Mouse (Mus musculus) CD8-positive naive resting alpha-beta T cell, adult 2 months (primary cell): ENCODE data around the gene Ccr9.
"Not testable (repeated sequence)": the region's sequence is repeated elsewhere in the genome, so short reads cannot be mapped to it uniquely, and the experiment has no call there.

Experiments
- DNase-seq, 2 experiments: peaks; one replicate each; pipeline ENCODE4 v3.0.0; 2022; ENCODE audit warnings: low read depth in 2 of 2, low spot score in 2 of 2

The Ccr9 gene

GRCm38 (mm10) chr9:123678327-123679105 lies at the start of gene Ccr9, which contains the start of gene Slc6a20a:
TSS of gene Ccr9 (plus strand) at chr9:123678439.
TSS of gene Slc6a20a (minus strand) at chr9:123678885.
- DNase-seq, result peak in 1 of 2 experiments; percentile 9

DNA sequence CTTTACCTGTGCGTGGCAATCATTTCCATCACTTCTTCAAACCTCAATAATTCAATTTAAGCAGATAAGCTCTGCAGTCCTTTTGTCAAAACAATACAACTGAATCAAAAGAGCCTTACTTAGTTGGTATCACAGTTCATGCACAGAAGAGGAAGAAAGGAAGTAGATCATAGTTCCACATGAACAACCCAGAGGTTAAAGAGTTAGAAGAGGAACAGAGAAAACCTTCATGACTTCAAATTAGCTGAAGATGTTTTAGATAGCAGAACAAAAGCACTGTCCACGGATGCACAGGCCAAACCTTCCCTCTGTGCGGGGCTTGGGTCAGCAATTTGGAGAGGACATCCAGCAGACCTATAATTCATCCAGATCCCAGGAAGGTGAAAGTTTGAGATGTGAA lies 46.6 kb upstream of the Ccr9 start:
- DNase-seq, result no peak

- DNase-seq, result no peak
Observed at GRCm38 (mm10) chr9:123632281-123632680, 46.0 kb upstream of the Ccr9 start, which contains the start of gene Slc6a20b. TSS of gene Slc6a20b (minus strand) at chr9:123632565.

DNA sequence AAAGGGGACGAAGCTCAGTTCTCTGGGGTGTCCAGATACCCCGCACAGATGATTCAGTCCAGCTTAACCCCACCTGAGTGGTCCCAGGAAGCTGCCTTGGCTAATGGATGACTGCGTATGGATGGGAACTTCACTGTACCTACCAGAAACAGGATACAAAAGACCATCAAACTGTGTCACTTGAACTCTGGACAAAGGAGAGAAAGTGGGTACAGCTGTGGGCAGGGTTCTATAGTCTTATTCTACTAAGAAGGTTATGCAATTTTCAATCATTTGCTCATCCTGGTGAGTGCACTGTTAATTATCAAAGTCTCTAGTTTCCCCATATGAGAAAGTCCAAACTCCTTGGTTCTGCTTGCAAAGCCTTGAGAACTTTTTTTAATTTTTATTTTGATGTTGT lies 45.2 kb upstream of the Ccr9 start:
- DNase-seq, result no peak

DNA sequence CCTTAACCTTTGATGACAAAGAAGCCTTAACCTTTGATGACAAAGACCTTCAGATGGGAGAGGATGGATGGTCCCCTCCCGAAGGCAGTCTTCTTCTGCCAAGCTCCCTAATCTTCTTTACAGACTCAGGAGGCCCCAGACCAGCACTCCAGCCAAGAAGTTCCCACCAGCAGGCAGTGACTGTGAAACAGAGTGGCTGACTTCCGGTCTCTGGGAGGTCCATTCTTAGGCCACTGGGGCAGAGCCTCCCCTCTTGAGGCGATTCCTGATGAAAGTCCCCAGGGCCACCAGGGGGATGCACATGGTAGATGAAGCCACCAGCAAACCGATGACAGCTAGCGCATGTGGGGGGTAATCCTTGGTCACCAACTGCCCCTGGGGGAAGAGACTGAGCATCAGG lies 41.5 kb upstream of the Ccr9 start:
- DNase-seq, result no peak

DNA sequence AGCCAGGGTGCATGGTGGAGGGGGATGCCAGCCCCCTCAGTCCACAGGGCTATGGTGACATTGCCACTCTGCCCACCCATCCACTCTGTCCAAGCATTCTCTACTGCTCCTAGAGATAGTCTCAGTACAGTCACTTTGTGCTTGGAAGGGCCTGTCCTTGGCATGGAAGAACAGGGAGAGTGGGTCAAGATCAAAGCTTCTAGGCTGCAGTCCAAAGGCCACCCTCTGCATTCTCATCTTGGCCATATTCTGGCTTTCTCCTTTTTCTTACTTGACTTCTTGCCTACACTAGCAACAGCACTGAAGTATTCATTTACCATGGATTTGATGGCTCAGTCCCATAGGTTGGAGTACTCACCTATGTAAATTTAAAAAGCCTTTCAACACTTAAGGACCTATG lies 40.0 kb upstream of the Ccr9 start:
- no peak for DNase-seq

DNA sequence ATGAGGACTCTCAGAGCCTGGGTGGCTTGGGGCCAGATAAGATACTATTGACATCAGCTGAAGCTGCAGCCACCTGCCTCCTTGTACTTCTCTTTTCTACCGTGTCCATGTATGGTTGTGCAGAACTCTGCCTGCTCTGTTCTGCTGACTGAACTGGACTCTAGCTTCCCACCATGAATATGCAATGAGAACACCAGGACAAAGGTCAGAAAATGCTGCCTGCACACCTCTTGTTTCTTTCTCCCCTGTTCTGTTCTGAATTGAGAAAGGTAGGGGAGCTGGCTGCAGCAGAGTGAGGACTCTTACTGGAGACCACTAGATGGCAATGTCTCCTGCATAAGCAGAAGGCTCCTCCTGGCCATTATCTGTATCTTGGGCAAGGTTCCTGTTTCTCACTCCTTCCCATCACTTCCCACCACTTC lies 39.6 kb upstream of the Ccr9 start:
- DNase-seq, result no peak

- DNase-seq, result no peak
Observed at GRCm38 (mm10) chr9:123640106-123640505, 38.1 kb upstream of the Ccr9 start.

GRCm38 (mm10) chr9:123649785-123650511 lies 28.3 kb upstream of the Ccr9 start:
- no peak for DNase-seq

- DNase-seq, result no peak
Observed at GRCm38 (mm10) chr9:123651369-123651768, 26.9 kb upstream of the Ccr9 start.

GRCm38 (mm10) chr9:123657457-123657856 lies 20.8 kb upstream of the Ccr9 start:
- no peak for DNase-seq

DNA sequence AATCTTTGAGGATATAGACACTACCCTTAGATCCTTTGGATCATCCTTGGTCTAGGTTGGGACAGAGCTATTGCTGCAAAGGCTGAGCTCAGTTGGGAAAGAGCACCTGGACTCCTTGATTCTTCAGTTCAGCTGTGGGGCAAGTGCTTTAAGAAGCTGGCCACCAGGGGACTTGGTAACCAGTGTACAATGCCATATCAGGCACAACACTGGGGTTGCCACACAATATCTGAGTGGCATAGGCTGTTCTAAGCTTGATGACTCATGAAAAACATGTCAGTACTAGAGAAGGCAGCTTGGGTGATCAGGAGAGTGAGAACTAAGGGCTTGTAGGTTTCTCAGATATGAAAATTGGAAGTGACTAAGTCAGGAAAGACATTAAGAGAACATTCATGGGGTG lies 19.3 kb upstream of the Ccr9 start:
- DNase-seq, result no peak

GRCm38 (mm10) chr9:123659986-123660676 lies 18.1 kb upstream of the Ccr9 start:
- DNase-seq, result not testable (repeated sequence)

GRCm38 (mm10) chr9:123665645-123666044 lies 12.6 kb upstream of the Ccr9 start:
- peak; percentile 32 to 61 for DNase-seq

- no peak for DNase-seq
Observed at GRCm38 (mm10) chr9:123679198-123679597, 959 bp downstream of the Ccr9 start.

DNA sequence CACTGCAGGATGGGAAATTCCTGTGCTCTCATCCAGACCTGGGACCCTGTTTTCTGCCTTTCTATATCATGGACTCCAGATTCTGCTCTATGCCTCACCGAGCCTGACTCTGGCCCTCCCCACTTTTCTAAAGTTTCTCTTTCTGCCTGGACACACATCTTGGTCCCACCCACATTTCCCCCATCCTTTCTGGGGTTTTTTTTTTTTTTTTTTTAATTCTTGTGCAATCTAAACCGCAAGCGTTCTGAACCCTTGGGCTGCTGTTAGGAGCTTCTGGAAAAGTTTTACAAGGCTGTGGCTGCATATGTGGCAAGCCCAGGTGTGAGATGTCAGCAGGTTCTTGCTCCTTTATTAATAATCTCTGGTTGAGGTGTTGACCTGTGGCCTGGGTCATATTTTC lies 5.5 kb downstream of the Ccr9 start:
- DNase-seq, result no peak

GRCm38 (mm10) chr9:123686206-123686605 lies 8.0 kb downstream of the Ccr9 start:
- no peak for DNase-seq

DNA sequence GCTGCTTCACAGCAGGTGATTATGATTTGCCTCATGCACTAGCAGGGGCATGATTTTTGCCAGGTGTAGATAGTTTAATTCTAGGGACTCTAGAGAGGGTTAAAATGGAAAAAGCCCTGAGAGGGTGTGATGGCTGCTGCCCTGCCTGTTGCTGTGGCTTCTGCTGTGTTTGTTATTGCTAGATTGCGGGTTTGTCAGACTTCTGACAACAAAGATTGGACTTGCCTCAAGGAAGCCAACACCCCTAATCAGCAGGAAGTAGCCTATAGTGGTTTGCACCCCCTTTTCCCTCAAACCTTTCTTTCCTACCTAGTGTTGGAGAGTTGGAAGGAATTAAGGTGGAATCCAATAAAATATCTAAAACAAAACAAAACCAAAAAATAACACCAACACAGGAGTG lies 10.0 kb downstream of the Ccr9 start:
- DNase-seq, result no peak

- no peak for DNase-seq
Observed at GRCm38 (mm10) chr9:123695634-123696302, 17.5 kb downstream of the Ccr9 start.

GRCm38 (mm10) chr9:123701822-123702221 lies 23.6 kb downstream of the Ccr9 start:
- no peak for DNase-seq

GRCm38 (mm10) chr9:123709226-123709625 lies 31.0 kb downstream of the Ccr9 start:
- no peak for DNase-seq
